Mouse (Mus musculus): Measurements from ENCODE around the gene Rpl38.
A peak's percentile ranks its signal among the peaks of the same experiment; 100 is the strongest.

The Rpl38 gene

GRCm38 (mm10) chr11:114668301-114668710, at the start of gene Rpl38:
Rpl38 (plus strand) TSS chr11:114668524.
- peak; percentile 99 for DNase-seq (ENCODE audit: low read depth)

- DNase-seq (ENCODE audit: low read depth) = no peak
Observed at GRCm38 (mm10) chr11:114618697-114619417, 49.5 kb upstream of the Rpl38 start.

- DNase-seq (ENCODE audit: low read depth) = no peak
Observed at GRCm38 (mm10) chr11:114626071-114626690, 42.1 kb upstream of the Rpl38 start.

GRCm38 (mm10) chr11:114627036-114627435, 41.3 kb upstream of the Rpl38 start:
- DNase-seq (ENCODE audit: low read depth) = no peak

GRCm38 (mm10) chr11:114628032-114628431, 40.3 kb upstream of the Rpl38 start:
- peak; percentile 29 for DNase-seq (ENCODE audit: low read depth)

- peak; percentile 18 for DNase-seq (ENCODE audit: low read depth)
Observed at GRCm38 (mm10) chr11:114630044-114630443, 38.3 kb upstream of the Rpl38 start.

- no peak for DNase-seq (ENCODE audit: low read depth)
Observed at GRCm38 (mm10) chr11:114632266-114632665, 36.1 kb upstream of the Rpl38 start.

- peak; percentile 84 for DNase-seq (ENCODE audit: low read depth)
Observed at GRCm38 (mm10) chr11:114636292-114636691, 32.0 kb upstream of the Rpl38 start.

- DNase-seq (ENCODE audit: low read depth) = no peak
Observed at GRCm38 (mm10) chr11:114636727-114637505, 31.4 kb upstream of the Rpl38 start.

GRCm38 (mm10) chr11:114638647-114639290, 29.6 kb upstream of the Rpl38 start:
- DNase-seq (ENCODE audit: low read depth) = no peak

- DNase-seq (ENCODE audit: low read depth) = no peak
Observed at GRCm38 (mm10) chr11:114639681-114640103, 28.6 kb upstream of the Rpl38 start.

GRCm38 (mm10) chr11:114640658-114641057, 27.7 kb upstream of the Rpl38 start:
- no peak for DNase-seq (ENCODE audit: low read depth)

- DNase-seq (ENCODE audit: low read depth) = no peak
Observed at GRCm38 (mm10) chr11:114641136-114641535, 27.2 kb upstream of the Rpl38 start.

- DNase-seq (ENCODE audit: low read depth) = no peak
Observed at GRCm38 (mm10) chr11:114642184-114642583, 26.1 kb upstream of the Rpl38 start.

- DNase-seq (ENCODE audit: low read depth) = no peak
Observed at GRCm38 (mm10) chr11:114642926-114643325, 25.4 kb upstream of the Rpl38 start.

GRCm38 (mm10) chr11:114644122-114644521, 24.2 kb upstream of the Rpl38 start:
- no peak for DNase-seq (ENCODE audit: low read depth)

GRCm38 (mm10) chr11:114649510-114649909, 18.8 kb upstream of the Rpl38 start:
- peak; percentile 34 for DNase-seq (ENCODE audit: low read depth)

GRCm38 (mm10) chr11:114652531-114652930, 15.8 kb upstream of the Rpl38 start:
- DNase-seq (ENCODE audit: low read depth) = no peak

- DNase-seq (ENCODE audit: low read depth) = no peak
Observed at GRCm38 (mm10) chr11:114653664-114654063, 14.7 kb upstream of the Rpl38 start.

GRCm38 (mm10) chr11:114654552-114654951, 13.8 kb upstream of the Rpl38 start:
- DNase-seq (ENCODE audit: low read depth) = no peak

- DNase-seq (ENCODE audit: low read depth) = no peak
Observed at GRCm38 (mm10) chr11:114655350-114656008, 12.8 kb upstream of the Rpl38 start.
